Mouse (Mus musculus) thymus, postnatal 36 days (tissue): ENCODE measurements around the gene Hoxb3.

Source experiments
- DNase-seq, 2 experiments: peaks; one replicate each; pipeline ENCODE4 v3.0.0; 2022; ENCODE audit warnings: mixed read lengths in 2 of 2

Hoxb3 gene

GRCm38 (mm10) chr11:96354376-96354775, 31.2 kb downstream of the Hoxb3 start:
- no peak for DNase-seq

- DNase-seq: no peak
Observed at GRCm38 (mm10) chr11:96354801-96355311, 31.7 kb downstream of the Hoxb3 start.

- no peak for DNase-seq
Observed at GRCm38 (mm10) chr11:96363807-96364206, 40.7 kb downstream of the Hoxb3 start.

GRCm38 (mm10) chr11:96365441-96366091, 42.4 kb downstream of the Hoxb3 start, which contains the start of gene Hoxb1:
Gene Hoxb1, plus strand, starts transcription at chr11:96365752.
- DNase-seq: no peak

- DNase-seq: no peak
Observed at GRCm38 (mm10) chr11:96366092-96367041, 43.2 kb downstream of the Hoxb3 start.

GRCm38 (mm10) chr11:96367141-96367540, 44.0 kb downstream of the Hoxb3 start:
- DNase-seq: no peak

GRCm38 (mm10) chr11:96368686-96369085, 45.6 kb downstream of the Hoxb3 start:
- DNase-seq: no peak

GRCm38 (mm10) chr11:96369140-96369539, 46.0 kb downstream of the Hoxb3 start:
- no peak for DNase-seq

- no peak for DNase-seq
Observed at GRCm38 (mm10) chr11:96371726-96372125, 48.6 kb downstream of the Hoxb3 start.

GRCm38 (mm10) chr11:96372519-96372918, 49.4 kb downstream of the Hoxb3 start:
- DNase-seq: no peak

GRCm38 (mm10) chr11:96374810-96375209, 51.7 kb downstream of the Hoxb3 start:
- DNase-seq: no peak

GRCm38 (mm10) chr11:96383381-96383780, 60.3 kb downstream of the Hoxb3 start:
- no peak for DNase-seq

- DNase-seq: no peak
Observed at GRCm38 (mm10) chr11:96387635-96388034, 64.5 kb downstream of the Hoxb3 start.

- DNase-seq: no peak
Observed at GRCm38 (mm10) chr11:96396772-96397626, 73.9 kb downstream of the Hoxb3 start.
